Mouse (Mus musculus): ENCODE data around the gene Adipoq. TPM values are rescaled to one million over a fixed set of nuclear protein-coding genes. Genes with fewer than 3 reads are reported as not detected.
"Not testable (repeated sequence)": the region's sequence is repeated elsewhere in the genome, so short reads cannot be mapped to it uniquely, and the experiment has no call there.

The Adipoq gene
- polyA plus RNA-seq (2015; fragmentation: Nextera tagmentation; extraction: Ambion mirVana): not detected in 2 replicates

DNA sequence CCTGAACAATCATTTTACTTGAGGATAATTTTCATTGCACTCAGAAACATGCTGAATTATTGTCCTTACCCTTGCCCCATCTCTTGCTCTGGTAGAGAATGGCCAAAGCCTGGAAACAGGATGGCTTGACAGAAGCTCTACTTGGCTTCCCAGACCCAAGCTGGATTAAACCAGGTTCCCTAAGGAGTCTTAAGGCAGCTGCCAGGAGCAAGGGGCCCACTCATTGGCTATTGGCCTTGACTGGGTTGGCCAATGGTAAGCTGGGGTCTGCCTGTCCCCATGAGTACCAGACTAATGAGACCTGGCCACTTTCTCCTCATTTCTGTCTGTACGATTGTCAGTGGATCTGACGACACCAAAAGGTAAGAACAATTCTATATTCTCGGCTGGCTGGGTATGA is at the start of gene Adipoq:
TSS of gene Adipoq (plus strand) at position 257 of the 400 bp plus-strand sequence.
- no peak within 1 kb of the TSS for H3K4me2 ChIP-seq (ENCODE audit: low read depth, low read length)
- no peak within 1 kb of the TSS for H3K9ac ChIP-seq (ENCODE audit: low read depth, low read length)
- H3K4me1 ChIP-seq (ENCODE audit: control insufficient read depth, insufficient read depth, low read length): no peaks in the 10 kb centered on the region
- no peak for ATAC-seq
- no peak within 1 kb of the TSS for H3K27ac ChIP-seq (ENCODE audit: low read length)
- no peak within 1 kb of the TSS for H3K4me3 ChIP-seq (ENCODE audit: low read length)
- WGBS: 84% methylated on average over 3 of the region's 3 CpGs
- no peaks in the 10 kb centered on the region for H3K36me3 ChIP-seq (ENCODE audit: control insufficient read depth, insufficient read depth, low read length)
- no peaks in the 10 kb centered on the region for H3K27me3 ChIP-seq (replicated peaks; ENCODE audit: control insufficient read depth, insufficient read depth, low read length)
- no peaks in the 10 kb centered on the region for H3K9me3 ChIP-seq (ENCODE audit: control insufficient read depth, low read length)

DNA sequence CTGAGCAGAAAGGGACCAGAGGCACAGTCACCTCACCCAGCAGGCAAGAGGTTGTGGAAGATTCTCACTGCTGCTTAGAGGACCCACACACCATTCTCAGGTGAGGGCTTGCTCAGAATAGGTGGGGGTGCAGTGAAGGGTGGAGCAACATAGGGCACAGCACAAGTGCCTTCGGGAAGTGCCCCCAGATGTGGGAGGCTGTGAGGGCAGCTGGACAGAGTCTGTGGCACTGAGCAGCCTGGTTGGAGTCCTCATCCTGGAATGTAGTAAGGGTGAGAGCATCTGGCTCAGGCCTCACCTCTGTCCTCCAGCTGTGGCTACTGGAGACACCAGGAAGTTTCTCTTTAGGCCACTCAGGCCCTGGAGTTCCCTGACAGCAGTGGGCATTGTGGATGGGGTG is 49.5 kb upstream of the Adipoq start:
- not testable (repeated sequence) for H3K4me2 ChIP-seq (ENCODE audit: low read depth, low read length); H3K9me3 ChIP-seq (ENCODE audit: control insufficient read depth, low read length); H3K27ac ChIP-seq (ENCODE audit: low read length); H3K27me3 ChIP-seq (replicated peaks; ENCODE audit: control insufficient read depth, insufficient read depth, low read length); H3K4me3 ChIP-seq (ENCODE audit: low read length); H3K36me3 ChIP-seq (ENCODE audit: control insufficient read depth, insufficient read depth, low read length); ATAC-seq; H3K9ac ChIP-seq (ENCODE audit: low read depth, low read length)
- WGBS: 96% methylated on average over 1 of the region's 1 CpGs
- H3K4me1 ChIP-seq (ENCODE audit: control insufficient read depth, insufficient read depth, low read length): peaks cover 11% of the 10 kb centered on the region; the same call in 1 of the 2 replicates

DNA sequence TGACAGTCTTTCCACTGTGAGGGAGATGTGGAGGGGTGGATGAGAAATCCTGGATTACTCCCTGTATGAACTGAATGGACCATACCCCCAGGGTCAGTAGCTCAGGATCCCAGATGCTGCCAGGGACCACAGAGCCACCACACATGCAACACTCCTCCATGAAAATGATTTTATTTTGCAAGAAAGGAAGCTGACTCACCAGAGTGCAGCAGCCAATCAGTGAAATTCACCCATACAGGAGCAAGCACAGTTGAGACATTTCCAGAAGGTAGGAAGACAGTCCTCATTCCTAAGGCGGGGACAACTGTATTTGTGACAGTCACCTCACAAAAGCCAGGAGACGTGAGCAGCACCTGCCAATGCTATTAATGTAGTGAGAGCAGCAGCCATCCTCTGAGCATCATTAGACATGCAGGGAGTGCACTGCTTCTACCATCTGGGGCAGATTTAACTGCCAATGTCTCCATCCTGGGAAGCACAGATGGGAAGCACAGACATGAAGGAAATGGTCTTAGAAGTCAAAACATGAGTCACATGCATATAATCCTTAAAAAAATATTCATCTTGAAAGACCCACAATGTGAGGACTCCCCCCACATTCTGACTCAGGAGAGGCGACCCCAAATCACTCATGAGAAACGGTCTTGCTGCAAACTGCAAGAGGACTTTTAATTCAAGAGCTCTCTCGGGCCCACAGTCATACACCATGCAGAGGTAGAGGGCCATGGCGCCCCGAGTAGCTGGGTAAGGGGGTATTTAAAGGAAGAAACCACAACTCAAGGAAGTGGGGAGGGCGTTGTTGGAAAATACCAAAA is 48.8 kb upstream of the Adipoq start:
- ATAC-seq; H3K9me3 ChIP-seq (ENCODE audit: control insufficient read depth, low read length); H3K9ac ChIP-seq (ENCODE audit: low read depth, low read length); H3K36me3 ChIP-seq (ENCODE audit: control insufficient read depth, insufficient read depth, low read length); H3K27me3 ChIP-seq (replicated peaks; ENCODE audit: control insufficient read depth, insufficient read depth, low read length); H3K4me3 ChIP-seq (ENCODE audit: low read length); H3K27ac ChIP-seq (ENCODE audit: low read length); H3K4me2 ChIP-seq (ENCODE audit: low read depth, low read length): not testable (repeated sequence)
- peaks cover 13% of the 10 kb centered on the region; the same call in 1 of the 2 replicates for H3K4me1 ChIP-seq (ENCODE audit: control insufficient read depth, insufficient read depth, low read length)
- 86% methylated on average over 8 of the region's 8 CpGs for WGBS

DNA sequence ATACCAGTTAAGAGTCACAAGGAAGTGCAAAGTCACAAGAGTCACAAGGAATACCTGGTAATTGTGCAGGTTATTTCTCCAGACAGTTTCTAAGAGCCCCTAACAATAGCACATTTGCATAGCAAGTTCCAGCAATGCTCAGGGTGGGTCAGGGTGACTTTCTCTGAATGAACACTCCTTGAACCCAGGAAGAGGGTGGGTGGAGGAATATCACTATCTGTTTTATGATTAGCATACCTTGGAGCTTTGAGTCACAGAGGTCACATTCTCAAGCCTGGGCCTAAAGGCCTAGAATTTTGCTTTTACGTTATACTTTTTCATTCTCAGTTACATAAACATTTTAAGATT is 48.3 kb upstream of the Adipoq start:
- H3K27ac ChIP-seq (ENCODE audit: low read length); H3K4me3 ChIP-seq (ENCODE audit: low read length); H3K4me2 ChIP-seq (ENCODE audit: low read depth, low read length); ATAC-seq; H3K9me3 ChIP-seq (ENCODE audit: control insufficient read depth, low read length); H3K9ac ChIP-seq (ENCODE audit: low read depth, low read length); H3K27me3 ChIP-seq (replicated peaks; ENCODE audit: control insufficient read depth, insufficient read depth, low read length); H3K36me3 ChIP-seq (ENCODE audit: control insufficient read depth, insufficient read depth, low read length): not testable (repeated sequence)
- WGBS: 95% methylated on average over 1 of the region's 1 CpGs
- peaks cover 18% of the 10 kb centered on the region; the same call in 1 of the 2 replicates for H3K4me1 ChIP-seq (ENCODE audit: control insufficient read depth, insufficient read depth, low read length)

DNA sequence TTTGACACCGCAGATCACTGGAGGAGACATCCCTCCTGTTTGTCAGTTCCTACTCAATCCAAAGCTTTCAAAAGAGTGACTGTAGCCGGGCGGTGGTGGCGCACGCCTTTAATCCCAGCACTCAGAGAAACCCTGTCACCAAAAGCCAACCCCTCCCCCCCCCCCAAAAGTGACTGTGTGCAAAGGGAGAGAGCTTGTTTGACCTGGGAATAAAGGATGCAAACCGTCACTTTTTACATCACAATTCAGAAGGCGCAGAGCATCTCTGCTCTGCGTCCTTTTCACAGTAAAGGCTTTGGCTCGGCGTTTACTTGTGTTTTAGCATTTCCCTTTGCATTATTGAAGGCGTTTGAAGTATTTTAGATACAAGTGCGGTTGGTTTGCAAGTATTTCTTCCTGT is 46.7 kb upstream of the Adipoq start:
- H3K4me1 ChIP-seq (ENCODE audit: control insufficient read depth, insufficient read depth, low read length): peaks cover 18% of the 10 kb centered on the region; the same call in 1 of the 2 replicates
- H3K27ac ChIP-seq (ENCODE audit: low read length): peak overlapping the region; percentile 48; the same call in 1 of the 2 replicates
- H3K4me3 ChIP-seq (ENCODE audit: low read length): peak overlapping the region; percentile 44
- H3K27me3 ChIP-seq (replicated peaks; ENCODE audit: control insufficient read depth, insufficient read depth, low read length): no peaks in the 10 kb centered on the region
- 21% methylated on average over 12 of the region's 12 CpGs for WGBS
- H3K36me3 ChIP-seq (ENCODE audit: control insufficient read depth, insufficient read depth, low read length): no peaks in the 10 kb centered on the region
- peak overlapping the region; percentile 66 for H3K4me2 ChIP-seq (ENCODE audit: low read depth, low read length)
- no peak for ATAC-seq
- peak overlapping the region; percentile 69 for H3K9ac ChIP-seq (ENCODE audit: low read depth, low read length)
- no peaks in the 10 kb centered on the region for H3K9me3 ChIP-seq (ENCODE audit: control insufficient read depth, low read length)

DNA sequence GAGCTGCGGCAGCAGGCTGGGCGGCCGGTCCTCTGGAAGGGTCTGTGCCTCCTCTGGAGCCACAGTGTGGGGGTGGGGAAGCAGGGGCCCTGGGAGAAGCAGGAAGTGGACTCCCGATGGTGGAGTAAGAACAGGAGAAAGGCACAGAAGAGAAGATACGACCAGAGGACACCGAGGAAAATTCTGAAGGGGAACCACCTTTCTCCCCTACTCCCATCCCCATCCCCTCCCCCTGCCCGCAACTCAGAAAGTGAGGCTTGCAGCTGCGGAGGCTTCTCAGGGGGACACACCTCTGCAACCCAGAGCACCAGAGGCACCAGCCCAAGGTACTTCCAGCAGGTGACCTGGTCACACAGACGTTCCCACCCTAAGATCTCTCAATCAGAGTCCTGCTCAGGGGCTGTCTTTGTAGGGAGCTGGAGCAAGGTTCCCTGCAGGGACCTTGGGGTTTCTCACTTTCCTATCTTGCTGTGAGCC is 46.2 kb upstream of the Adipoq start:
- H3K36me3 ChIP-seq (ENCODE audit: control insufficient read depth, insufficient read depth, low read length): no peaks in the 10 kb centered on the region
- WGBS: 2% methylated on average over 9 of the region's 9 CpGs
- H3K9ac ChIP-seq (ENCODE audit: low read depth, low read length): peak overlapping the region; percentile 69
- H3K4me3 ChIP-seq (ENCODE audit: low read length): peak overlapping the region; percentile 44
- H3K4me2 ChIP-seq (ENCODE audit: low read depth, low read length): peak overlapping the region; percentile 66
- H3K27me3 ChIP-seq (replicated peaks; ENCODE audit: control insufficient read depth, insufficient read depth, low read length): no peaks in the 10 kb centered on the region
- no peaks in the 10 kb centered on the region for H3K9me3 ChIP-seq (ENCODE audit: control insufficient read depth, low read length)
- peaks cover 18% of the 10 kb centered on the region; the same call in 1 of the 2 replicates for H3K4me1 ChIP-seq (ENCODE audit: control insufficient read depth, insufficient read depth, low read length)
- ATAC-seq: peak; percentile 77
- H3K27ac ChIP-seq (ENCODE audit: low read length): peak overlapping the region; percentile 48

DNA sequence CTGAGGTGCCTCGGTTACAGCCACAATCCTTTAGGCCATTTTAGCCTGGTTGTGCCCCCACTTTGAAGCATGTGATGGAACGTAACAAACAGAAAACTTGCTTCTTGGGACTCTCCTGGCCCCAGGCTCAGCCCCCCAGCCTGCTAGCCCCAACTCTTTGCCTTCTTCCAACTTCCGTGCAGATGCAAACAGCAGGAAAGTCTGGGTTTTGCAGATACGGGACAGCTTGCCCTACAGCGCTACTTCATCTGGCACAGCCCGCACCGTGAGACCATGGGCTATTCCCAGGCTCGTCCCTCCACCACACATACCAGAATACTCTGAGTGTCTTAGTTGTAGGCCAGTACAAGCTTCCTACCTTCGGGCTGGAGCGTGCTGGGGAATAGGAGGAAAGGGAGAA is 45.7 kb upstream of the Adipoq start:
- 20% methylated on average over 10 of the region's 10 CpGs for WGBS
- ATAC-seq: peak; percentile 19; the same call in 1 of the 2 replicates
- H3K27ac ChIP-seq (ENCODE audit: low read length): peak overlapping the region; percentile 48

DNA sequence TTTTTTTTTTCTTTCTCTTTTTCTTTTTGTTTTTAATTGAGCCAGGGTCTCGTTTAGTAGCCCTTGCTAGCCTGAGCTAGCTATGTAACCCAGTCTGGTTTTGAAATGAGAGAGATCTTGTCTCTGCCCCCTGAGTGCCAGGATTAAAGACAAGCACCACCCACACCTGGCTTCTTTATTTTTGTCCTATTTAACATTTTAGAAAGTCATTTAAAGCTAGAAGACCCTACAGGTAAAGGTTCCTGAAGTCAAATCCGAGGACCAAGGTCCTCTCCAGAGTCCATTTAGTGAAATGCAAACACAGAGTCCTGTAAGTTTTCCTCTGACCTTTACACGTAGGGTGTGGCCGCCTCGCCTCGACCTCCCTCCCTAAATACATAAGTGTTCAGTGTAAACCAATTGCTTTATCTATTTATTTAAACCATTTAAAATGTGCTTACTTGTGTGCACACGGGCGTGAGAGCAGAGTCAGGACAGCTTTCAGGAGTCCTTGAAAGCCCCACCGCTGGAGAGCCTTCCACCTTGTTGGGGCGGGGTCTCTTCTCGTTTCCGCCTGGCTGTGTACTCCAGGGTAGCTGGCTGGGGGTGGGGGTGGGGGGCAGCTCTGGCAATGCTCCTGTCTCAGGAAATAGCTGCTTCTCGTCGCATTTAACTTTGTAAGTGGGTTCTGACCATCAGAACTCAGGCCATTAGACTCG is 43.8 kb upstream of the Adipoq start:
- Histone ChIP-seq H3K4me2 (ENCODE audit: low read depth, low read length) (peak overlapping the region; percentile 59), H3K4me3 (ENCODE audit: low read length) (peak overlapping the region; percentile 38), H3K9ac (ENCODE audit: low read depth, low read length) (peak overlapping the region; percentile 62), H3K4me1 (ENCODE audit: control insufficient read depth, insufficient read depth, low read length) (peaks cover 21% of the 10 kb centered on the region; the same call in 1 of the 2 replicates), H3K27me3 (replicated peaks; ENCODE audit: control insufficient read depth, insufficient read depth, low read length) (no peaks in the 10 kb centered on the region), H3K27ac (ENCODE audit: low read length) (peak overlapping the region; percentile 49), H3K36me3 (ENCODE audit: control insufficient read depth, insufficient read depth, low read length) (no peaks in the 10 kb centered on the region), H3K9me3 (ENCODE audit: control insufficient read depth, low read length) (no peaks in the 10 kb centered on the region)
- ATAC-seq: peak; percentile 9; the same call in 1 of the 2 replicates
- WGBS: 11% methylated on average over 15 of the region's 15 CpGs

More for the DNA sequence above, 45.7 kb upstream of the Adipoq start:
- no peaks in the 10 kb centered on the region for H3K36me3 ChIP-seq (ENCODE audit: control insufficient read depth, insufficient read depth, low read length)
- H3K4me1 ChIP-seq (ENCODE audit: control insufficient read depth, insufficient read depth, low read length): peaks cover 18% of the 10 kb centered on the region; the same call in 1 of the 2 replicates
- no peaks in the 10 kb centered on the region for H3K9me3 ChIP-seq (ENCODE audit: control insufficient read depth, low read length)
- H3K4me2 ChIP-seq (ENCODE audit: low read depth, low read length): peak overlapping the region; percentile 66
- H3K4me3 ChIP-seq (ENCODE audit: low read length): peak overlapping the region; percentile 44
- H3K9ac ChIP-seq (ENCODE audit: low read depth, low read length): peak overlapping the region; percentile 69
- H3K27me3 ChIP-seq (replicated peaks; ENCODE audit: control insufficient read depth, insufficient read depth, low read length): no peaks in the 10 kb centered on the region

DNA sequence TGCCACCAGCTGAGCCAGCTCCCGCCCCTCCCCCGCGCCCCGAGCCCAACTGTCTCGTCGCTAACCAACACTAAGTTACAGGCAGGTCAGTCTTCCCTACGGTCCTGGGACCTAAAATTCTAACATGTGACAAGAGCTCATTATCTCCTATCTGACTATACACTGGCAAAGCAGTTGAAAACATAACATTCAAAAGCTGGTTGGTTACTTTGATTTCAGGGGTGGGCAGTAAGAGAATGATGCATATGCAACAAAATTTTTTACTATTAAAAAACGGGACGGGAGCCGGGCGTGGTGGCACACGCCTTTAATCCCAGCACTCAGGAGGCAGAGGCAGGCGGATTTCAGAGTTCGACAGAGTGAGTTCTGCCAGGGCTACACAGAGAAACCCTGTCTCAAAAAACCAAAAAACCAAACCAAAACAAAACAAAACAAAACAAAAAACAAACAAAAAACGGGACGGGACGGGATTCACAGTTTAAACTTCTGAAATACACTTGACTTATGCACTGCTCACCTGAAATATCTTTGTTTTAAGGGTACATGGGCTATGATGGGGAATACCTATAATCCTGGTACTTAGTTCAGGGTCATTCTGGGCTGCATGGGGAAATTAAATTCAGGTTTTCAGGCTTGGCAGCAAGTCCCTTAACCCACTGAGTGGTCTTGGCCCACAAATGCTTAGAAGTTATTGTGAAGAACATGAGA is 43.1 kb upstream of the Adipoq start:
- H3K9ac ChIP-seq (ENCODE audit: low read depth, low read length): peak overlapping the region; percentile 62
- H3K36me3 ChIP-seq (ENCODE audit: control insufficient read depth, insufficient read depth, low read length): no peaks in the 10 kb centered on the region
- H3K4me1 ChIP-seq (ENCODE audit: control insufficient read depth, insufficient read depth, low read length): peaks cover 21% of the 10 kb centered on the region; the same call in 1 of the 2 replicates
- 36% methylated on average over 17 of the region's 17 CpGs for WGBS
- H3K9me3 ChIP-seq (ENCODE audit: control insufficient read depth, low read length): no peaks in the 10 kb centered on the region
- H3K27ac ChIP-seq (ENCODE audit: low read length): peak overlapping the region; percentile 49
- peak overlapping the region; percentile 38 for H3K4me3 ChIP-seq (ENCODE audit: low read length)
- no peaks in the 10 kb centered on the region for H3K27me3 ChIP-seq (replicated peaks; ENCODE audit: control insufficient read depth, insufficient read depth, low read length)
- peak overlapping the region; percentile 59 for H3K4me2 ChIP-seq (ENCODE audit: low read depth, low read length)
- ATAC-seq: no peak

Measured in intestine, embryonic 16.5 days (tissue).